Mouse (Mus musculus) intestine, embryonic 14.5 days (tissue): ENCODE results near the gene Hist1h2bj. TPM values are rescaled to one million over a fixed set of nuclear protein-coding genes. Genes with fewer than 3 reads are reported as not detected.
A peak's percentile ranks its signal among the peaks of the same experiment; 100 is the strongest.
"Not testable (repeated sequence)": the region's sequence is repeated elsewhere in the genome, so short reads cannot be mapped to it uniquely, and the experiment has no call there.

Experiments
- ATAC-seq: fragments of 200-750 bp; cut with Nextera tagmentation; replicated peaks from 2 replicates; pipeline ENCODE4 v1.8.0; 2017; ENCODE audit warnings: low read depth, moderate number of reproducible peaks, moderate TSS enrichment, moderate library complexity; ENCODE audit not compliant: low FRiP score, low TSS enrichment
- DNase-seq: peaks from one replicate; pipeline ENCODE4 v3.0.0-alpha.2; 2018; ENCODE audit warnings: low spot score
- H3K27ac ChIP-seq: fragments of 300-500 bp; sonication (generic); 2 replicates; pipeline ENCODE4 v1.5.1; 2014; ENCODE audit warnings: low read depth, mild to moderate bottlenecking, control low read depth
- H3K27me3 ChIP-seq: fragments of 300-500 bp; sonication (generic); replicated peaks from 2 replicates; pipeline ENCODE4 v1.6.1; 2014; ENCODE audit warnings: low read length, control low read depth; ENCODE audit not compliant: control insufficient read depth, insufficient read depth
- H3K36me3 ChIP-seq: fragments of 300-500 bp; sonication (generic); 2 replicates; pipeline ENCODE4 v1.6.1; 2014; ENCODE audit warnings: low read length, control low read depth; ENCODE audit not compliant: control insufficient read depth, insufficient read depth
- H3K4me1 ChIP-seq: fragments of 300-500 bp; sonication (generic); replicated peaks from 2 replicates; pipeline ENCODE4 v1.6.1; 2014; ENCODE audit warnings: low read length, control low read depth, mixed read lengths; ENCODE audit not compliant: control insufficient read depth, insufficient read depth
- H3K4me2 ChIP-seq: fragments of 300-500 bp; sonication (generic); 2 replicates; pipeline ENCODE4 v1.6.1; 2014; ENCODE audit warnings: low read length
- H3K4me3 ChIP-seq: fragments of 300-500 bp; sonication (generic); 2 replicates; pipeline ENCODE4 v1.5.1; 2014; ENCODE audit warnings: low read depth, low read length, control low read depth, mixed read lengths
- H3K9ac ChIP-seq: fragments of 300-500 bp; sonication (generic); 2 replicates; pipeline ENCODE4 v1.6.1; 2014; ENCODE audit warnings: mild to moderate bottlenecking, low read length
- H3K9me3 ChIP-seq: fragments of 300-500 bp; sonication (generic); 2 replicates; pipeline ENCODE4 v1.6.1; 2016; ENCODE audit warnings: low read length, control low read depth; ENCODE audit not compliant: control insufficient read depth
- WGBS: fragments of 180-500 bp; shearing (Covaris S2); extraction: QIAGEN DNeasy Blood & Tissue Kit; methylation state at CpG from one replicate; pipeline ENCODE4 v1.1.7; 2014; 5-methylcytosine and 5-hydroxymethylcytosine counted together
- polyA plus RNA-seq: library from polyadenylated mRNA; unstranded; fragments of >200 nt; fragmentation: Nextera tagmentation; extraction: Ambion mirVana; gene quantifications from 2 replicates; pipeline ENCODE4 v1.2.1, GENCODE M21; 2014

Hist1h2bj gene
- polyA plus RNA-seq, 1 experiment from 2014 or later: 14.0 TPM

- Histone ChIP-seq H3K27me3 (no peaks in the 10 kb centered on the region), H3K4me3 (peak overlapping the region; percentile 40), H3K9me3 (no peaks in the 10 kb centered on the region), H3K9ac (peak overlapping the region; percentile 70), H3K4me1 (peaks cover 16% of the 10 kb centered on the region), H3K36me3 (no peaks in the 10 kb centered on the region), H3K27ac (peak overlapping the region; percentile 96), H3K4me2 (peak overlapping the region; percentile 59)
- peak; percentile 77 for DNase-seq
- WGBS: under 1% methylated on average over 18 of the region's 24 CpGs
- ATAC-seq: no peak; the same call in 1 of the 2 replicates
Measured at GRCm38 (mm10) chr13:22040464-22041141, 2.4 kb upstream of the Hist1h2bj start.

GRCm38 (mm10) chr13:22041142-22041536 is 1.9 kb upstream of the Hist1h2bj start, which contains the start of gene Hist1h4i:
Gene Hist1h4i (minus strand): TSS chr13:22041362.
- Histone ChIP-seq H3K4me2 (peak within 1 kb of the TSS; percentile 59), H3K27ac (peak within 1 kb of the TSS; percentile 96), H3K9ac (peak within 1 kb of the TSS; percentile 70), H3K4me3 (peak within 1 kb of the TSS; percentile 42), H3K4me1 (peaks cover 16% of the 10 kb centered on the region)
- not testable (repeated sequence) for H3K9me3 ChIP-seq, H3K27me3 ChIP-seq, H3K36me3 ChIP-seq
- ATAC-seq (peak; percentile 50), DNase-seq (peak; percentile 99)
- under 1% methylated on average over 22 of the region's 27 CpGs for WGBS

- no peaks in the 10 kb centered on the region for H3K9me3 ChIP-seq
- H3K27ac ChIP-seq: peak overlapping the region; percentile 96
- H3K4me2 ChIP-seq: peak overlapping the region; percentile 59
- H3K9ac ChIP-seq: peak overlapping the region; percentile 70
- no peaks in the 10 kb centered on the region for H3K27me3 ChIP-seq
- DNase-seq (peak; percentile 70), ATAC-seq (no peak)
- H3K4me1 ChIP-seq: peaks cover 9% of the 10 kb centered on the region; the same call in 1 of the 2 replicates
- H3K36me3 ChIP-seq: no peaks in the 10 kb centered on the region
- WGBS: 4% methylated on average over 13 of the region's 13 CpGs
- H3K4me3 ChIP-seq: peak overlapping the region; percentile 42
Measured at GRCm38 (mm10) chr13:22041651-22042567, 1.1 kb upstream of the Hist1h2bj start.

- Histone ChIP-seq H3K4me1 (peaks cover 8% of the 10 kb centered on the region; the same call in 1 of the 2 replicates), H3K4me2 (peak overlapping the region; percentile 60), H3K9ac (peak overlapping the region; percentile 62), H3K27me3 (no peaks in the 10 kb centered on the region), H3K27ac (peak overlapping the region; percentile 74), H3K36me3 (no peaks in the 10 kb centered on the region), H3K4me3 (peak overlapping the region; percentile 45), H3K9me3 (no peaks in the 10 kb centered on the region)
- WGBS: 3% methylated on average over 10 of the region's 14 CpGs
- peak; percentile 8 for ATAC-seq
- peak; percentile 69 for DNase-seq
Measured at GRCm38 (mm10) chr13:22043503-22044431, 753 bp downstream of the Hist1h2bj start.

GRCm38 (mm10) chr13:22044432-22045155 is 1.6 kb downstream of the Hist1h2bj start:
- H3K27ac ChIP-seq: 0 out of 2 replicates have a peak overlapping the region, but pooled peaks have one; percentile 74
- no peak overlapping the region for H3K9ac ChIP-seq

GRCm38 (mm10) chr13:22045311-22045710 is 2.3 kb downstream of the Hist1h2bj start:
- H3K9me3 ChIP-seq: no peaks in the 10 kb centered on the region
- no peaks in the 10 kb centered on the region for H3K36me3 ChIP-seq
- no peak overlapping the region for H3K4me2 ChIP-seq
- H3K4me3 ChIP-seq: no peak overlapping the region
- no peak overlapping the region for H3K27ac ChIP-seq
- DNase-seq (no peak), ATAC-seq (no peak)
- H3K27me3 ChIP-seq: no peaks in the 10 kb centered on the region
- no peak overlapping the region for H3K9ac ChIP-seq
- 65% methylated on average over 2 of the region's 2 CpGs for WGBS
- peaks cover under 1% of the 10 kb centered on the region; the same call in 1 of the 2 replicates for H3K4me1 ChIP-seq

More at GRCm38 (mm10) chr13:22044432-22045155, 1.6 kb downstream of the Hist1h2bj start:
- Histone ChIP-seq H3K4me1 (peaks cover 8% of the 10 kb centered on the region; the same call in 1 of the 2 replicates), H3K9me3 (no peaks in the 10 kb centered on the region), H3K4me2 (peak overlapping the region; percentile 60), H3K4me3 (peak overlapping the region; percentile 45), H3K27me3 (no peaks in the 10 kb centered on the region), H3K36me3 (no peaks in the 10 kb centered on the region)
- WGBS: 83% methylated on average over 6 of the region's 6 CpGs
- ATAC-seq: no peak
- peak; percentile 51 for DNase-seq

- ATAC-seq (no peak), DNase-seq (no peak)
- 81% methylated on average over 2 of the region's 2 CpGs for WGBS
- Histone ChIP-seq H3K27ac (no peak overlapping the region), H3K9ac (no peak overlapping the region), H3K4me1 (no peaks in the 10 kb centered on the region; the same call in 1 of the 2 replicates), H3K4me2 (no peak overlapping the region), H3K27me3 (no peaks in the 10 kb centered on the region), H3K9me3 (no peaks in the 10 kb centered on the region), H3K4me3 (no peak overlapping the region), H3K36me3 (no peaks in the 10 kb centered on the region)
Measured at GRCm38 (mm10) chr13:22049041-22049440, 6.0 kb downstream of the Hist1h2bj start.
